Mouse (Mus musculus) C2C12 (cell line): ENCODE measurements around the gene Tmod4.

Experiments
- CTCF ChIP-seq: IDR thresholded peaks from one replicate; pipeline ENCODE4 v1.5.1; 2011; ENCODE audit not compliant: control insufficient read depth, insufficient read depth, insufficient read length
- USF1 ChIP-seq: IDR thresholded peaks from one replicate; pipeline ENCODE4 v1.6.1; 2011; ENCODE audit warnings: low read depth, mild to moderate bottlenecking, control low read depth, moderate library complexity

- no peak for TF ChIP-seq CTCF
- TF ChIP-seq USF1 = no peak
These were observed 9.4 kb downstream of the Tmod4 start, which contains the start of the genes Scnm1 and Lysmd1 for GRCm38 (mm10) chr3:95133680-95134101.
